Mouse (Mus musculus): ENCODE measurements at regions not wholly inside any gene's neighbourhood (a gene's known extent, or its start where the extent isn't known, plus 50 kb on each side); places are given as distances from the start of the nearest gene placed in this dataset.

- TF ChIP-seq CTCF (IDR thresholded peaks at IDR 0.05; ENCODE audit: borderline replicate concordance, insufficient read depth, low read depth, low read length) (peak; percentile 70), POLR2A (IDR thresholded peaks at IDR 0.05; ENCODE audit: borderline replicate concordance, insufficient read depth, low read length) (no peak)
Observed at GRCm38 (mm10) chr7:35879755-35880304, 77.0 kb upstream of the Zfp507 start.
